Mouse (Mus musculus) G1E (cell line): ENCODE measurements around the gene Nuf2. TPM values are rescaled to one million over a fixed set of nuclear protein-coding genes. Genes with fewer than 3 reads are reported as not detected.
"Not testable (repeated sequence)": the region's sequence is repeated elsewhere in the genome, so short reads cannot be mapped to it uniquely, and the experiment has no call there.

Experiments used
- ATAC-seq: 2 replicates; pipeline ENCODE4 v1.8.0; 2016; ENCODE audit warnings: mild to moderate bottlenecking; ENCODE audit not compliant: insufficient number of reproducible peaks, poor library complexity, low FRiP score, severe bottlenecking; ENCODE audit errors: extremely low read depth
- DNase-seq: peaks from one replicate; pipeline ENCODE4 v3.0.0; 2012; ENCODE audit warnings: low spot score
- H3K27me3 ChIP-seq: 2 replicates; pipeline ENCODE4 v1.6.1; 2012; ENCODE audit warnings: mild to moderate bottlenecking, low read length, inconsistent platforms; ENCODE audit not compliant: insufficient read depth
- H3K36me3 ChIP-seq: replicated peaks from 2 replicates; pipeline ENCODE3; 2012; ENCODE audit warnings: mild to moderate bottlenecking, inconsistent platforms
- H3K4me1 ChIP-seq: 2 replicates; pipeline ENCODE4 v1.6.1; 2012; ENCODE audit warnings: low read depth, low read length, inconsistent platforms, mixed read lengths; ENCODE audit not compliant: insufficient read depth
- H3K4me3 ChIP-seq: 2 replicates; pipeline ENCODE4 v1.5.1; 2012; ENCODE audit warnings: low read depth, mild to moderate bottlenecking, inconsistent platforms, low read length, moderate library complexity, mixed read lengths
- H3K9me3 ChIP-seq: replicated peaks from 2 replicates; pipeline ENCODE4 v1.6.1; 2012; ENCODE audit warnings: inconsistent platforms
- CTCF ChIP-seq: IDR thresholded peaks from 2 replicates; pipeline ENCODE4 v1.5.1; 2012; ENCODE audit warnings: low read depth, low read length, inconsistent platforms, mixed read lengths
- GATA1 ChIP-seq: IDR thresholded peaks from 2 replicates; pipeline ENCODE4 v1.6.1; 2012; ENCODE audit warnings: borderline replicate concordance, low read length, inconsistent platforms, mixed read lengths
- GATA2 ChIP-seq: IDR thresholded peaks from 2 replicates; pipeline ENCODE4 v1.6.1; 2012; ENCODE audit warnings: low read depth, low read length, inconsistent platforms, borderline replicate concordance
- POLR2AphosphoS5 ChIP-seq: IDR thresholded peaks from 2 replicates; pipeline ENCODE4 v1.6.1; 2012; ENCODE audit warnings: low read depth, low read length, inconsistent platforms; ENCODE audit not compliant: insufficient replicate concordance
- TAL1 ChIP-seq: conservative IDR thresholded peaks from 2 replicates; pipeline ENCODE4 v1.6.1; 2012; ENCODE audit warnings: low read depth, low read length, inconsistent platforms, mixed read lengths
- polyA plus RNA-seq: library from polyadenylated mRNA; stranded (reverse); fragments of >175 nt; gene quantifications from 2 replicates; pipeline ENCODE4 v1.2.3, GENCODE M21; 2012
- total RNA-seq, 2 experiments: library from RNA; stranded (forward) in 1 of 2; stranded (reverse) in 1 of 2; fragments of 200-1000 nt in 1 of 2; fragments of >200 nt in 1 of 2; fragmentation: Nextera tagmentation in 1 of 2; gene quantifications; 2 replicates each; pipeline ENCODE4 v1.2.3; 2014 to 2017

Gene Nuf2
- total and polyA plus RNA-seq, 3 experiments = 3.9 to 176 (median 103) TPM

- no peak for ATAC-seq
Measured at GRCm38 (mm10) chr1:169540415-169540814, 9.2 kb upstream of the Nuf2 start.

DNA sequence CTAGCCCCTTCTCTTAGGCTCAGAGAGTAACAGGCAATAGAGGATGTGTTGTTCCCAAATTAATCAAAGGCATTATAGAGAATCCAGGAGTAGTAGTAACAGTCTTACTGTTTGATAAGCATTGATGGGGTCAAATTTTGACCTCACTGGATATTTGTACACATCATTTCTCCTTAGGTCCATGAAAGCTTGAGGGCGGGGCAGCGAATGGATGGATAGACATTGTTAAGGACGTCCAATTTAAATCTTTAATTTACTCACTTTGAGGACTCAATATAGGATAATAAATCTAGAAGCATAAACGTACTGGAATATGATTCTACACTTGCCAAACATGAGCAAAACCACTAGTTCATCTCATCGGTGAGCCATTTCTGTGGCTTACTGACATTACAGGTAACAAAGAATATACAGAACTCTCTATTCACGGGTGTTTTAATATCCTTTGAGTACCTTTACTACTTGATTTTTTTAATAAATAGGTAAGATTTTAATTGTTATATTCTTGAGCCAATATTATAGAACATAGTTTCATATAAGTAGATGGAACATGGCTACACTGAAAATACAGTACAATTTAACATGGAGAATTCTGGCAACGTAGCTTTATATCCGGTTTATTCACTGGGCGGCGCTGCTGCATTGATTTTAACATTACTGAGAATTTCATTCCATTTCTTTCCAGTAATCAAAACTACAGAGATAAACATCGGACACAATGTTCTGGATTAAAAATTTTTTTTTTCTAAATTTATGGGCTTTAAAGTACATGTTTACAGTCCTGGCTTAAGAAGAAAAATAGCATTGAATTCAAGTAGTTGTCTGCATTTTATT lies 655 bp upstream of the Nuf2 start:
- Histone ChIP-seq H3K4me3 (peak overlapping the region; percentile 75), H3K4me1 (peaks cover 12% of the 10 kb centered on the region), H3K36me3 (peaks cover 20% of the 10 kb centered on the region), H3K27me3 (no peaks in the 10 kb centered on the region), H3K9me3 (no peaks in the 10 kb centered on the region)
- no peak for DNase-seq
- TF ChIP-seq GATA1 (no peak), GATA2 (no peak), CTCF (no peak), POLR2AphosphoS5 (no peak), TAL1 (no peak)
- peak; percentile 38 for ATAC-seq

More at GRCm38 (mm10) chr1:169540415-169540814, 9.2 kb upstream of the Nuf2 start:
- H3K9me3 ChIP-seq = no peaks in the 10 kb centered on the region
- DNase-seq = no peak
- H3K4me1 ChIP-seq = no peaks in the 10 kb centered on the region
- TF ChIP-seq POLR2AphosphoS5 (no peak), CTCF (no peak), GATA2 (no peak), GATA1 (no peak), TAL1 (no peak)
- no peaks in the 10 kb centered on the region for H3K27me3 ChIP-seq
- H3K4me3 ChIP-seq = no peak overlapping the region
- H3K36me3 ChIP-seq = no peaks in the 10 kb centered on the region

DNA sequence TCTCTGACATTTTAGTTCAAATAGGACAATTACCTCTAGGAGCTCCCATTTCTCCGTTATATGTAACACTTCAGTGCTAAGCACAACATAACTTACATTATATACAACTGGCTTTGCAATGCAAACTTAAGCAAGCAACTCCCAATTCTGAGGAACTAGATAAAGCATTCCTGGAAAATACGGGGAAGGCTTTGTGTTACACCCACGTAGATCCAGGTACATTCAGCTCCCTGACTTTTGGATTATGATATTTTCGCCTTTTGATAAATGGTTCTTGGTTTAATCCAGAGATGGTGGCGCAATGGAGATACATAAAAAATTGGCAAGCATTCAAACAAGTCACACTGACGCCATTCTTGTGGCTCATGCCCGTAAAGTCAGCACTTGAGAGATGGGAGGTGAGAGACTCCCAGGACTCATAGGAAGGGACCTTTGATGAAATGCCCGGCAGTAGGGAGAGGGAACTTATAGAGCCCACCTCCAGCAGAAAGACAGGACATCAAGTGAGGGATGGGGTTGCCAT lies 1.2 kb downstream of the Nuf2 start:
- no peak for DNase-seq
- H3K4me1 ChIP-seq = peaks cover 13% of the 10 kb centered on the region
- H3K4me3 ChIP-seq = peak overlapping the region; percentile 75
- TF ChIP-seq GATA2 = no peak
- no peaks in the 10 kb centered on the region for H3K9me3 ChIP-seq
- peaks cover 32% of the 10 kb centered on the region for H3K36me3 ChIP-seq
- ATAC-seq = no peak
- H3K27me3 ChIP-seq = no peaks in the 10 kb centered on the region

DNA sequence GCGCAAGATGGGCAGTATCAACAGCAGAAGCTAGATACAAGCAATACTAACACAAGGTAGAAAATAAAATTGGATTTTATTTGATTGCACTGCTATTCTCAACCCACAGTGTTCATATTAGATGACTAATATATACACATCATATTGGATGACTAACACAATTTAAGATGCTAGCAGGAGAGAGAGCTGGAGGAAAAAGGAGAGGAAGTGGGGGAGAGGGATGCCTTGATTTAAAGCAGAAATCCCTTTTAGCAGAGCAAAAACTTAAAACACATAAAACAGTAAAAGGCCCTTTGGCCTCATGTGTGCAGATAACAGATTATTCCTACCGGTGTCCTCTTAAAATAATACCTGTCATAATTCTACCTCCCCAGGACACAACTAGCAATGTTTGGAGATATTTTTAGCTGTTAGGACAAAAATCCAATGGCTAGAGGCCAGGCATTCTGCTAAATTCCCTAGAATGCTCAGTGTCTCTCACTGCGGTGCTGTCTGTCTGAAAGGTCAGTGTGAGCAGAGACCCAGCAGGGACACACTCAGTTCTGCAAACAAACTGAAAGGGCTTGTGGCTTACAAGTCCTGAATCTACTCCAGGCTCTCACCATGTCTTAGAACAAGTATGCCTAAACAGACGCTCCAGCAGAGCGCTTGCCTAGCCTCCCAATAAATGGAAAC lies 5.1 kb downstream of the Nuf2 start:
- ATAC-seq (no peak), DNase-seq (no peak)
- Histone ChIP-seq H3K27me3 (no peaks in the 10 kb centered on the region), H3K4me3 (no peak overlapping the region), H3K36me3 (peaks cover 67% of the 10 kb centered on the region), H3K9me3 (no peaks in the 10 kb centered on the region), H3K4me1 (peaks cover 13% of the 10 kb centered on the region)
- no peak for TF ChIP-seq CTCF
- TF ChIP-seq GATA2 = no peak
- TF ChIP-seq POLR2AphosphoS5 = no peak
- TF ChIP-seq TAL1 = no peak
- no peak for TF ChIP-seq GATA1

DNA sequence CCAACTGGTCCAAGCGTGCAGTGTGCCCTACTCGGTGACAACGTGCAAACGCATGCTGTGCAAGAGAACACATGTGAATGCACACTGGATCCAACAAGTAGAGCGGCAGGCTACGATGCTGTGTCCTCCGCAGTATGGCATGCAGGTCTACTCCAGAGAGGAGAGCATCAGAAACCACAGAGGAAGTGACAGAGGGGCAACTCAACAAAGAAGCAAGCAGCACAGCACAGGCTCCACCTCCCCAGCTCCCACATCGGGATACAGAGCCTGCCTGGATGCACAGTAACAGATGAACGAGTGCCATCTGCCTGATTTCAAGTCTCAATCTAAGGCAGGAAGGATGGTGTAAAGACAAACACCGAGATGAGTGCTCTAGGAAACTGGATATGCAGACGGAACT lies 11.9 kb downstream of the Nuf2 start:
- TF ChIP-seq POLR2AphosphoS5 (no peak), CTCF (no peak), GATA2 (no peak), TAL1 (no peak), GATA1 (no peak)
- peaks cover 4% of the 10 kb centered on the region; the same call in 1 of the 2 replicates for H3K4me1 ChIP-seq
- H3K9me3 ChIP-seq = no peaks in the 10 kb centered on the region
- peaks cover 82% of the 10 kb centered on the region for H3K36me3 ChIP-seq
- H3K4me3 ChIP-seq = no peak overlapping the region
- ATAC-seq = no peak
- DNase-seq = no peak
- H3K27me3 ChIP-seq = no peaks in the 10 kb centered on the region

- peaks cover 82% of the 10 kb centered on the region for H3K36me3 ChIP-seq
Measured at GRCm38 (mm10) chr1:169517899-169518517, 13.3 kb downstream of the Nuf2 start.

More at GRCm38 (mm10) chr1:169517899-169518517, 13.3 kb downstream of the Nuf2 start:
- not testable (repeated sequence) for H3K4me1 ChIP-seq, H3K4me3 ChIP-seq, DNase-seq, H3K9me3 ChIP-seq, H3K27me3 ChIP-seq, ATAC-seq
